20 mouse cellular contexts compared by ENCODE assay signal in genomic region chr19:40992096-40992495, GRCm38 (mm10). TPM values are rescaled to one million over a fixed set of nuclear protein-coding genes. Genes with fewer than 3 reads are reported as not detected.
DNase-seq lines count a peak whose midpoint lies in the region; ATAC-seq and TF ChIP-seq lines count a peak whose summit lies in the region.
"Had no signal": no experiment of that assay in that cellular context is flagged by ENCODE, and none has a peak within 500 bp of the region (broad histone marks: within the 10 kb centered on the region; RNA-seq: fewer than 3 reads in every experiment).

No protein-coding gene starts in this region.

- H3K36me3 ChIP-seq in kidney, adult 2 months (ENCODE audit: control insufficient read depth, insufficient read depth, low read length), result no peaks in the 10 kb centered on the region
- H3K36me3 ChIP-seq in liver, embryonic 11.5 days (ENCODE audit: control insufficient read depth, insufficient read depth, low read length), result no peaks in the 10 kb centered on the region
- H3K36me3 ChIP-seq in neural tube, embryonic 15.5 days, result no peaks in the 10 kb centered on the region
- no peaks in the 10 kb centered on the region for H3K36me3 ChIP-seq in midbrain, embryonic 10.5 days
- H3K36me3 ChIP-seq: embryonic facial prominence, embryonic 12.5 days; limb, embryonic 15.5 days; stomach, embryonic 15.5 days had no signal

- no peak for ATAC-seq in liver, embryonic 11.5 days (replicated peaks; ENCODE audit: low FRiP score)
- ATAC-seq in neural tube, embryonic 15.5 days (ENCODE audit: low FRiP score), result no peak
- ATAC-seq: forebrain, embryonic 14.5 days had no signal

- WGBS in kidney, adult 2 months, result 28% methylated on average over 11 of the region's 11 CpGs
- 86% methylated on average over 11 of the region's 11 CpGs for whole genome bisulfite sequencing in liver, embryonic 11.5 days
- 17% methylated on average over 11 of the region's 11 CpGs for WGBS in neural tube, embryonic 15.5 days
- 85% methylated on average over 11 of the region's 11 CpGs for WGBS in midbrain, embryonic 10.5 days

- H3K9me3 ChIP-seq in liver, embryonic 11.5 days (ENCODE audit: control insufficient read depth, low read length), result no peaks in the 10 kb centered on the region
- H3K9me3 ChIP-seq in neural tube, embryonic 15.5 days (replicated peaks), result no peaks in the 10 kb centered on the region
- no peaks in the 10 kb centered on the region for H3K9me3 ChIP-seq in midbrain, embryonic 10.5 days (replicated peaks)
- H3K9me3 ChIP-seq: embryonic facial prominence, embryonic 12.5 days; limb, embryonic 15.5 days; stomach, embryonic 15.5 days had no signal

- peak overlapping the region; percentile 30 for H3K4me3 ChIP-seq in kidney, adult 2 months (ENCODE audit: insufficient read depth, low read depth, low read length)
- no peak overlapping the region for H3K4me3 ChIP-seq in liver, embryonic 11.5 days (ENCODE audit: low read depth, low read length)
- H3K4me3 ChIP-seq in brown adipose tissue, adult 24 weeks (ENCODE audit: insufficient read depth, low read depth, low read length), result 0 out of 2 replicates have a peak overlapping the region, but pooled peaks have one; percentile 3
- no peak overlapping the region for H3K4me3 ChIP-seq in neural tube, embryonic 15.5 days (replicated peaks)
- no peak overlapping the region for H3K4me3 ChIP-seq in midbrain, embryonic 10.5 days
- H3K4me3 ChIP-seq: embryonic facial prominence, embryonic 12.5 days; erythroblast, embryonic 14.5 days; heart, adult 2 months; limb, embryonic 15.5 days; stomach, embryonic 15.5 days had no signal

- peaks cover 10% of the 10 kb centered on the region; the same call in 1 of the 2 replicates for H3K4me1 ChIP-seq in kidney, adult 2 months (ENCODE audit: control insufficient read depth, insufficient read depth, low read length)
- no peaks in the 10 kb centered on the region for H3K4me1 ChIP-seq in liver, embryonic 11.5 days (replicated peaks; ENCODE audit: control insufficient read depth, insufficient read depth, low read length)
- no peaks in the 10 kb centered on the region for H3K4me1 ChIP-seq in brown adipose tissue, adult 24 weeks (ENCODE audit: control insufficient read depth, insufficient read depth, insufficient read length, low read length)
- H3K4me1 ChIP-seq in neural tube, embryonic 15.5 days, result peaks cover 10% of the 10 kb centered on the region
- peaks cover 11% of the 10 kb centered on the region for H3K4me1 ChIP-seq in midbrain, embryonic 10.5 days

- no peak for TF ChIP-seq CTCF in kidney, adult 2 months (conservative IDR thresholded peaks at IDR 0.05; ENCODE audit: insufficient read depth, insufficient read length, low read depth, low read length)

- DNase-seq in kidney, adult 2 months, result no peak
- DNase-seq in kidney, postnatal 14 days, result no peak
- DNase-seq in liver, embryonic 11.5 days (ENCODE audit: low spot score), result peak; percentile 23
- no peak for DNase-seq in liver
- no peak for DNase-seq in right cerebral cortex, postnatal 36 days (ENCODE audit: low spot score in 2 of 2)
- no peak for DNase-seq in midbrain, embryonic 10.5 days (ENCODE audit: low spot score)
- DNase-seq: cerebellum, adult 9-10 months; gastrocnemius, postnatal 10 days; heart, adult 2 months; lung, adult 2 months; spleen, adult 18-20 months; thymus, adult 18-20 months had no signal

- no peak overlapping the region for H3K4me2 ChIP-seq in liver, embryonic 11.5 days
- peak overlapping the region; percentile 29; the same call in 1 of the 2 replicates for H3K4me2 ChIP-seq in neural tube, embryonic 15.5 days
- H3K4me2 ChIP-seq: embryonic facial prominence, embryonic 12.5 days; limb, embryonic 15.5 days; stomach, embryonic 15.5 days had no signal

- no peak overlapping the region for H3K9ac ChIP-seq in liver, embryonic 11.5 days (ENCODE audit: low read depth, low read length)
- H3K9ac ChIP-seq in neural tube, embryonic 15.5 days (replicated peaks), result no peak overlapping the region
- H3K9ac ChIP-seq: embryonic facial prominence, embryonic 12.5 days; limb, embryonic 15.5 days; stomach, embryonic 15.5 days had no signal

- TF ChIP-seq POLR2A in kidney, adult 2 months (IDR thresholded peaks at IDR 0.05; ENCODE audit: low read depth, low read length), result no peak

- H3K27ac ChIP-seq in kidney, adult 2 months (ENCODE audit: insufficient read depth, low read depth, low read length), result no peak overlapping the region
- no peak overlapping the region for H3K27ac ChIP-seq in liver, embryonic 11.5 days (ENCODE audit: low read depth, low read length)
- H3K27ac ChIP-seq in brown adipose tissue, adult 24 weeks (replicated peaks; ENCODE audit: low read depth, low read length), result no peak overlapping the region
- H3K27ac ChIP-seq in neural tube, embryonic 15.5 days (replicated peaks), result no peak overlapping the region
- no peak overlapping the region for H3K27ac ChIP-seq in midbrain, embryonic 10.5 days (replicated peaks)
- H3K27ac ChIP-seq: embryonic facial prominence, embryonic 12.5 days; heart, adult 2 months; limb, embryonic 15.5 days; stomach, embryonic 15.5 days had no signal

- no peaks in the 10 kb centered on the region for H3K27me3 ChIP-seq in kidney, adult 2 months (replicated peaks; ENCODE audit: control insufficient read depth, insufficient read depth, low read length)
- no peaks in the 10 kb centered on the region for H3K27me3 ChIP-seq in liver, embryonic 11.5 days (replicated peaks; ENCODE audit: control insufficient read depth, insufficient read depth, low read length)
- H3K27me3 ChIP-seq in neural tube, embryonic 15.5 days (replicated peaks), result 0 out of 2 replicates have a peak, but pooled peaks cover 2% of the 10 kb centered on the region
- H3K27me3 ChIP-seq in midbrain, embryonic 10.5 days (ENCODE audit: low read depth, poor library complexity, severe bottlenecking), result no peaks in the 10 kb centered on the region
- H3K27me3 ChIP-seq: embryonic facial prominence, embryonic 12.5 days; limb, embryonic 15.5 days; stomach, embryonic 15.5 days had no signal

RNA-seq across cellular contexts. Expression of gene Blnk, which starts 2.2 kb away (rescaled TPM):
- 13.1 and 16.5 TPM in 2 replicates for polyA plus RNA-seq in kidney, adult 2 months (2012; rRNA removed)
- 0.26 and 0.31 TPM in 2 replicates for polyA plus RNA-seq in liver, embryonic 11.5 days (2014; fragmentation: Nextera tagmentation; extraction: Ambion mirVana)
- polyA plus RNA-seq in brown adipose tissue, adult 24 weeks (2012; ENCODE audit: insufficient read depth, insufficient read length, missing spikeins), result 1.9 and 2.2 TPM in 2 replicates
- 1.0 and 3.7 TPM in 2 replicates for polyA plus RNA-seq in neural tube, embryonic 15.5 days (2015; fragmentation: Nextera tagmentation; extraction: Ambion mirVana)
- 0.14 and 0.43 TPM in 2 replicates for polyA plus RNA-seq in midbrain, embryonic 10.5 days (2016; fragmentation: Nextera tagmentation; extraction: Ambion mirVana)
- polyA plus RNA-seq: erythroblast, embryonic 14.5 days had no signal

RNA-seq across cellular contexts. Expression of gene Dntt, which starts 37.0 kb away (rescaled TPM):
- 0.08 TPM in 1 of 2 replicates, not detected in the other for polyA plus RNA-seq in kidney, adult 2 months (2012; rRNA removed)
- polyA plus RNA-seq in liver, embryonic 11.5 days (2014; fragmentation: Nextera tagmentation; extraction: Ambion mirVana), result 0.09 TPM in 1 of 2 replicates, not detected in the other
- polyA plus RNA-seq in brown adipose tissue, adult 24 weeks (2012; ENCODE audit: insufficient read depth, insufficient read length, missing spikeins), result not detected in 2 replicates
- 0.23 and 0.38 TPM in 2 replicates for polyA plus RNA-seq in neural tube, embryonic 15.5 days (2015; fragmentation: Nextera tagmentation; extraction: Ambion mirVana)
- 0.09 TPM in 1 of 2 replicates, not detected in the other for polyA plus RNA-seq in midbrain, embryonic 10.5 days (2016; fragmentation: Nextera tagmentation; extraction: Ambion mirVana)
- polyA plus RNA-seq: embryonic facial prominence, embryonic 12.5 days; erythroblast, embryonic 14.5 days; hindbrain, embryonic 11.5 days; limb, embryonic 15.5 days had no signal

Comparison
In these comparisons a context has a peak if more than half of its experiments do, and no peak if none do; other contexts are left out.
1. H3K4me3 ChIP-seq: peak in kidney, adult 2 months (single experiment) and brown adipose tissue, adult 24 weeks (single experiment); none in liver, embryonic 11.5 days (single experiment), neural tube, embryonic 15.5 days (single experiment) and midbrain, embryonic 10.5 days (single experiment).